Mouse (Mus musculus): ENCODE data around the gene Aunip. TPM values are rescaled to one million over a fixed set of nuclear protein-coding genes. Genes with fewer than 3 reads are reported as not detected.

Gene Aunip
- polyA plus RNA-seq, 1 experiment from 2014 or later: 8.5 TPM

DNA sequence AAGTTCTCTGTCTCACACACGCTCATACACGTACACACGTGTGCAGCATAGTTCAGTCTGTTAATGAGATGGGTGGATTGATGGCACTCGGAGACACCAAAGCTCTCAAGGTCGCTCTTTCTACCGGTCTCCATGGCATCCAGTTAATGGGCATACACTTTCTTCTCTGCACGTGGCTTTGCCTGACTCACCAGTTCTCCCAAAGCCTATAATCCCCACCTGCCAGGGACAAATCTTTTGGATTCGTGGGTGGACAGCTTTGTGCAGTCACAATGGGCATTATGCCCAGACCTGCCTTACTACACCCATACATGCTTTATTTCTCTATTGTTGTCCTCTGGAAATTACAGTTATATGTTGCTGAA lies 25.0 kb downstream of the Aunip start:
- H3K9ac ChIP-seq: peak overlapping the region; percentile 78
- H3K27ac ChIP-seq (replicated peaks): peak overlapping the region; percentile 93
- H3K4me2 ChIP-seq: peak overlapping the region; percentile 99
- peaks cover 40% of the 10 kb centered on the region for H3K4me1 ChIP-seq
- H3K36me3 ChIP-seq: peaks cover 41% of the 10 kb centered on the region
- no peak for ATAC-seq (ENCODE audit: extremely low read depth, insufficient number of reproducible peaks, low FRiP score, low TSS enrichment)
- WGBS: 18% methylated on average over 8 of the region's 8 CpGs
- H3K9me3 ChIP-seq: no peaks in the 10 kb centered on the region
- H3K4me3 ChIP-seq: peak overlapping the region; percentile 98
- H3K27me3 ChIP-seq (replicated peaks): no peaks in the 10 kb centered on the region

DNA sequence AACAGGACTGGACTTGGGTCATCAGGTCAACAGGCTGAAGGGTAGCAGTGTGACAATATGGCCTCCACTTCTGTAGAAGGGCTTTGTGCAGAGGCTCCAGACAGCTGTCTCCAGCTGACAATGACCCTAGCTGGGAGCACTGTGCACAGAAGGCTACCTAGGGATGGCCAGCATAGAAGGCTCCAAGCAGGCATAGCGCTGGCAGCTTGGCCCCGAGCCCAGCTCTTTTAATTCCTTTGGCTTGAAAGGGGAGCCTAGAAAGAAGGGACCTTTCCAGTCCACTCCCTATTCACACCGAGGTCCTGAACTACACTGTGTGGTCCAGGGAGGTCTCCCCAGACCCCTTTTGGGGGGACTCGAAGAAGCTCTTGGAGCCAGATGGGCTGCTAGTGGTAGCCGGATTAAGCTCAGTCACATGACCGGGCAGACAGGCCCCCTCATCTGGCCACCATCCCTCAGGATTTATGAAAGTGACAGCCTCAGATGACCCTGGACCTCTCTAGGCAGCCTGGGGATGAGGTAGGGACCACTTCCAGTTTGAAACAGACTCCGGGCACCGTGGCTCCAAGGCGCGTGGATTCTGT lies 28.3 kb downstream of the Aunip start:
- WGBS: 79% methylated on average over 10 of the region's 10 CpGs
- no peak for ATAC-seq (ENCODE audit: extremely low read depth, insufficient number of reproducible peaks, low FRiP score, low TSS enrichment)
- Histone ChIP-seq H3K4me2 (no peak overlapping the region), H3K36me3 (peaks cover 56% of the 10 kb centered on the region), H3K4me1 (peaks cover 11% of the 10 kb centered on the region), H3K4me3 (no peak overlapping the region), H3K27me3 (replicated peaks) (no peaks in the 10 kb centered on the region), H3K9ac (no peak overlapping the region; the same call in 1 of the 2 replicates), H3K9me3 (no peaks in the 10 kb centered on the region), H3K27ac (replicated peaks) (no peak overlapping the region; the same call in 1 of the 2 replicates)

DNA sequence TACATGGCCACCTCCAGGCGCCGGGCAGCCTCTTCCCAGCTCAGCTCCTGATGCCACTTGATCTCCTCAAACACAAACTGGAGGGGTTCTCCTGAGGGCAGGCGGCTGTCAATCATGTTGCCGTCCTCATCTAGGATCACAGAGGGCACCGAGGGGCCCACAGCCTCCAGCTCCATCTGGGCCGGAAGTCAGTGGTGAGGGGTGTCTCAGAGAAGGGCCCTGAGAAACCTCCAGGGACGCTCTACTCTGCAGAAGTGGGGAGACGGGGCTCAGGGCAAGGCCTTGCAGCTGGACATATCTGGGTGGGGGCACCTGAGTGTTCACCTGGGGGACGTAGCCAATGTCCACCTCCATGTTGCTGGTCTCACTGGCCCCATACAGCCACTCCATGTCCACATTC lies 31.9 kb downstream of the Aunip start:
- 83% methylated on average over 9 of the region's 9 CpGs for WGBS

DNA sequence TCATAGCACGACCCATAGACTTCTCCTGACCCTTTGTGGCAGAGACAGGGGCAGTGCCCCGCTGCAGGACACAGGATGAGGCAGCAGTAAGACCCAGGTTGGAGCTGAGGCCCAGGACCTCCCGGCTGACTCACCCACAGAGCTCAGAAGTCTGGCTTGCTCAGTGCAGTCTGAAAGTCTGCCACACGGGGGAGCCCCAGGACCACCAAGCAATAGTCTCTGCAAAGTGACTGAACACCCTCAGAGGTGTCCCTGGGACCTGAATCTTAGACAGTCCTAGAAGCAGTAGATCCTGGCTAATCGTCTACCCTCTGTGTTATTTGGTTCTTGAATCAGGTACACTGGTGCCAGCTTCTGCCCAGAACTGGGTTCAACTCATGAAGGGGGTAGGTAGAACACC lies 32.5 kb downstream of the Aunip start:
- Histone ChIP-seq H3K27ac (replicated peaks) (no peak overlapping the region), H3K4me3 (no peak overlapping the region), H3K9ac (0 out of 2 replicates have a peak overlapping the region, but pooled peaks have one; percentile 50), H3K36me3 (peaks cover 89% of the 10 kb centered on the region), H3K4me2 (no peak overlapping the region), H3K4me1 (peaks cover 20% of the 10 kb centered on the region), H3K27me3 (replicated peaks) (no peaks in the 10 kb centered on the region), H3K9me3 (no peaks in the 10 kb centered on the region)
- WGBS: 1% methylated on average over 5 of the region's 5 CpGs
- ATAC-seq (ENCODE audit: extremely low read depth, insufficient number of reproducible peaks, low FRiP score, low TSS enrichment): no peak

More for the DNA sequence above, 31.9 kb downstream of the Aunip start:
- ATAC-seq (ENCODE audit: extremely low read depth, insufficient number of reproducible peaks, low FRiP score, low TSS enrichment): no peak
- Histone ChIP-seq H3K4me3 (no peak overlapping the region), H3K36me3 (peaks cover 85% of the 10 kb centered on the region), H3K27ac (replicated peaks) (no peak overlapping the region), H3K4me2 (no peak overlapping the region), H3K9ac (no peak overlapping the region), H3K4me1 (peaks cover 14% of the 10 kb centered on the region), H3K9me3 (no peaks in the 10 kb centered on the region), H3K27me3 (replicated peaks) (no peaks in the 10 kb centered on the region)

- no peak overlapping the region for H3K4me2 ChIP-seq
- no peak overlapping the region for H3K4me3 ChIP-seq
- peak overlapping the region; percentile 57 for H3K27ac ChIP-seq (replicated peaks)
- H3K36me3 ChIP-seq: peaks cover 78% of the 10 kb centered on the region
- ATAC-seq (ENCODE audit: extremely low read depth, insufficient number of reproducible peaks, low FRiP score, low TSS enrichment): no peak
- no peaks in the 10 kb centered on the region for H3K27me3 ChIP-seq (replicated peaks)
- H3K4me1 ChIP-seq: peaks cover 41% of the 10 kb centered on the region
- peak overlapping the region; percentile 37 for H3K9ac ChIP-seq
- H3K9me3 ChIP-seq: peaks cover 6% of the 10 kb centered on the region
- 64% methylated on average over 9 of the region's 9 CpGs for WGBS
Observed at GRCm38 (mm10) chr4:134546814-134547705, 36.3 kb downstream of the Aunip start.

- Histone ChIP-seq H3K27ac (replicated peaks) (0 out of 2 replicates have a peak overlapping the region, but pooled peaks have one; percentile 22), H3K9ac (peak overlapping the region; percentile 8; the same call in 1 of the 2 replicates)
- ATAC-seq (ENCODE audit: extremely low read depth, insufficient number of reproducible peaks, low FRiP score, low TSS enrichment): no peak
Observed at GRCm38 (mm10) chr4:134548169-134548938, 37.6 kb downstream of the Aunip start.

DNA sequence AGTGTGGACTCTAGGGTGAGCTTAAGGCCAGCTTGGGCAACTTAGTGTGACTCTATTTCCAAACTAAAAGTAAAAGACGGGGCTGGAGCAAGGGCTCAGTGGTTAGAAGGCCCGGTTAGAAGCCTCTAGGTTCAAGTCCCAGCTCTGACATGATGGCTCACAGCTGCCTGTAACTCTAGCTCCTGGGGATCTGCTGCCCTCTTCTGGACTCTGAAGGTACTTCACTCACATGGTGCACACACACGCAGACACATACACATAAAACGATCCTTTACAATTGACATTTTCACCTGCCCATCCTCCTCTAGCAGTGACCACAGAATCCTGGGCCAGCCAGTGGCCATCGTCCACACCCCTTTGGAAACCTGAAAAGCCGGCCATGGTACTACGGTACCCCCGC lies 39.1 kb downstream of the Aunip start:
- no peak overlapping the region for H3K9ac ChIP-seq

More at GRCm38 (mm10) chr4:134548169-134548938, 37.6 kb downstream of the Aunip start:
- H3K4me3 ChIP-seq: no peak overlapping the region
- 51% methylated on average over 18 of the region's 18 CpGs for WGBS
- H3K9me3 ChIP-seq: peaks cover 6% of the 10 kb centered on the region
- H3K4me1 ChIP-seq: peaks cover 47% of the 10 kb centered on the region
- no peaks in the 10 kb centered on the region for H3K27me3 ChIP-seq (replicated peaks)
- H3K4me2 ChIP-seq: no peak overlapping the region
- H3K36me3 ChIP-seq: peaks cover 67% of the 10 kb centered on the region

GRCm38 (mm10) chr4:134551494-134552316 lies 40.9 kb downstream of the Aunip start, which contains the start of gene Selenon:
Selenon (minus strand) TSS chr4:134552166.
- Histone ChIP-seq H3K4me1 (peaks cover 44% of the 10 kb centered on the region), H3K36me3 (peaks cover 39% of the 10 kb centered on the region), H3K9me3 (peaks cover 6% of the 10 kb centered on the region), H3K27me3 (replicated peaks) (no peaks in the 10 kb centered on the region), H3K27ac (replicated peaks) (peak within 1 kb of the TSS; percentile 86), H3K9ac (peak within 1 kb of the TSS; percentile 98), H3K4me3 (peak within 1 kb of the TSS; percentile 86), H3K4me2 (peak within 1 kb of the TSS; percentile 73)
- WGBS: 1% methylated on average over 45 of the region's 67 CpGs
- ATAC-seq (ENCODE audit: extremely low read depth, insufficient number of reproducible peaks, low FRiP score, low TSS enrichment): peak; percentile 73; the same call in 1 of the 2 replicates

More for the DNA sequence above, 39.1 kb downstream of the Aunip start:
- Histone ChIP-seq H3K36me3 (peaks cover 53% of the 10 kb centered on the region), H3K4me3 (no peak overlapping the region), H3K4me1 (peaks cover 47% of the 10 kb centered on the region), H3K9me3 (peaks cover 6% of the 10 kb centered on the region), H3K27ac (replicated peaks) (no peak overlapping the region), H3K27me3 (replicated peaks) (no peaks in the 10 kb centered on the region), H3K4me2 (no peak overlapping the region)
- ATAC-seq (ENCODE audit: extremely low read depth, insufficient number of reproducible peaks, low FRiP score, low TSS enrichment): no peak
- 96% methylated on average over 8 of the region's 8 CpGs for WGBS

DNA sequence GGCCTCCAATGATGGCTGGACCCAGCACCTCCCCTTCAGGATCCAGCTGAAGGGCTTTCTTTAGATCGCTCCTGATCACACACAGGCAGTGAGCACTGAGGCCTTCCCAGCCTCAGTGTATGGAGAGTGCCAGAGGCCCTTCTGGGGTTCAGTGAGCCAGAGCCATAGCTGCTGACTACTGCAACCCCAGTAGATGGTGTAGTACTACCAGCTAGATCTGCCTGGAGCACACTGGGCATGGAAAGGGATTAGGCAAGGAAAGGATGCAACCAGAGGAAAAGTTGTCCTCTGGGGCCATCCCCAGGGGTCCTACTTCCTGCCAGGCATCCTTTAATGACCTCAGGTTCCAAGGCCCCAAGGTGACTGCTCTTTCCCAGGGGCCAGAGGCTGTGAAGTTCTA lies 42.8 kb downstream of the Aunip start:
- H3K27ac ChIP-seq (replicated peaks): no peak overlapping the region
- H3K4me2 ChIP-seq: no peak overlapping the region
- ATAC-seq (ENCODE audit: extremely low read depth, insufficient number of reproducible peaks, low FRiP score, low TSS enrichment): no peak
- no peak overlapping the region for H3K4me3 ChIP-seq
- H3K4me1 ChIP-seq: peaks cover 40% of the 10 kb centered on the region
- peaks cover 6% of the 10 kb centered on the region for H3K9me3 ChIP-seq
- H3K36me3 ChIP-seq: peaks cover 24% of the 10 kb centered on the region
- WGBS: 67% methylated on average over 1 of the region's 1 CpGs
- H3K9ac ChIP-seq: no peak overlapping the region
- no peaks in the 10 kb centered on the region for H3K27me3 ChIP-seq (replicated peaks)

DNA sequence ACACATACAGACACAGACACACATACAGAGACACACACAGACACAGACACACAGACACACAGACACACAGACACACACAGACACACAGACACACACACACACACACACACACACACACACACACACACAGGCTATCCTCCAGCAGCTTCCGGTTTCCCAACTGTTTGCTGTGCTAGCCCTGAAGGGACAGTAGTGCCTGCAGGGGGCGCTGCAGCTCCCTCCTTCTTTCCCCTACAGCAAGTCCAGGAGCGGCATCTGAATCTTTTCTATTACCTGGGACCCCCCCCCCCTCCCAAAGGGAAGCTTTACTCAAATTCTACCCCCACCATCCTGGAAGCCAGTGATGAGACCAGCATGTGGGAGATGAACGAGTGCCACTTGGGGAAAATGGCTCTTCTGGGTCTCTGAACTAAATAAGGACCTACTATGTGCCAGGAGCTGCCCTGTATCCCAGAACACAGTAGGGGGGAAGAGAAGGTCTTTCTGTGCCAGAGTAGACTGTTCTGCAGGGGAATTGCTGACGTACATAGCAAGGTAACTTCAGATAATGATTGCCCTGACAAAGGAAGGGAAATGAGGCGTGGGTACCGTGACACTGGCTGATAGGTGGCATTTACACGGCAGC lies 45.3 kb downstream of the Aunip start:
- WGBS: 70% methylated on average over 8 of the region's 8 CpGs

More for the DNA sequence above, 45.3 kb downstream of the Aunip start:
- no peaks in the 10 kb centered on the region for H3K27me3 ChIP-seq (replicated peaks)
- no peak overlapping the region for H3K9ac ChIP-seq
- ATAC-seq (ENCODE audit: extremely low read depth, insufficient number of reproducible peaks, low FRiP score, low TSS enrichment): no peak
- H3K9me3 ChIP-seq: no peaks in the 10 kb centered on the region
- 0 out of 2 replicates have a peak, but pooled peaks cover 6% of the 10 kb centered on the region for H3K36me3 ChIP-seq
- H3K4me1 ChIP-seq: peaks cover 30% of the 10 kb centered on the region
- H3K4me2 ChIP-seq: no peak overlapping the region
- no peak overlapping the region for H3K4me3 ChIP-seq
- no peak overlapping the region for H3K27ac ChIP-seq (replicated peaks)
